8 mouse cellular contexts compared by ENCODE assay signal in the genomic region with DNA sequence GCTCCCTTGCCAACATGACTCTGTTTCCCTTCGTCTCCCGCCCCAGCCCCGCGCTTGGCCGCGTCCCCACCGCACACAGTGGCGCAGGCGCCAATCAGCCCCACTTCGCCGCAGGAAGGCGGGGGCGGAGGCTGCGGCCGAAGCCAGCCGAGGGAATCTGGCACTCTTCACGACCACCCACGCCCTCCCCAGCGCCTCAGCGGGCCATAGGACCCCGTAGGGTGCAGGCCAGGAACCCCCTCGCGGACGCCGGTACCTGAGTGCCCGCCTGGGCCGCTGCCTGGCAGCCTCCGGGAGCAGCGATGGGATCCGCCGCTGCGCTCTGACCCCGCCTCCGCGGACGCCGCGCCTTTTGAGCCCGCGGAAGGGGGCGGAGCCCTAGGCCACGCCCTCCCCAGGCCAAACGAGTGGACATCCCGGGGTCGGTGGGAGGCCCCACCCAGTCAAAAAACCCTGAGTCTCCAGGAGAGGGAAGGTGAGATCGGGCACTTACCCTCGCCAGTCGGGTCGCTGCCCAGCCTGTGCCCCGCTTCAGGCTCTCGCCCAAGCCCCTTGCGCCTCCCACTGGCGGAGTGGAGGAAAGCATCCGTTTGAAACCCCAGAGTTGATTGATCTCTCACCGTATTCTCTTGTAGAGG. TPM values are rescaled to one million over a fixed set of nuclear protein-coding genes. Genes with fewer than 3 reads are reported as not detected.
DNase-seq lines count a peak whose midpoint lies in the region; ATAC-seq and TF ChIP-seq lines count a peak whose summit lies in the region.

A gene (minus strand): TSS at position 566 of the 638 bp plus-strand sequence.

- peak within 1 kb of the TSS; percentile 86 for H3K27ac ChIP-seq in cortical plate, adult 2 months (ENCODE audit: insufficient read depth, low read length)
- peak within 1 kb of the TSS; percentile 86 for H3K27ac ChIP-seq in hindbrain, postnatal 0 days

- H3K4me2 ChIP-seq in hindbrain, postnatal 0 days (ENCODE audit: low read depth, low read length), result peak within 1 kb of the TSS; percentile 69

- H3K4me1 ChIP-seq in cortical plate, adult 2 months (ENCODE audit: control insufficient read depth, insufficient read depth, low read length), result peaks cover 5% of the 10 kb centered on the region
- H3K4me1 ChIP-seq in hindbrain, postnatal 0 days (ENCODE audit: insufficient read depth, low read length), result peaks cover 20% of the 10 kb centered on the region
- peaks cover 61% of the 10 kb centered on the region for H3K4me1 ChIP-seq in megakaryocyte, embryonic 14.5 days

- peaks cover 8% of the 10 kb centered on the region; the same call in 1 of the 2 replicates for H3K36me3 ChIP-seq in hindbrain, postnatal 0 days (ENCODE audit: insufficient read depth, low read length)
- H3K36me3 ChIP-seq in megakaryocyte, embryonic 14.5 days (replicated peaks; ENCODE audit: low read length), result peaks cover 42% of the 10 kb centered on the region

- peak within 1 kb of the TSS; percentile 79 for H3K9ac ChIP-seq in hindbrain, postnatal 0 days (replicated peaks; ENCODE audit: low read length)

- peak; percentile 92 to 98 for DNase-seq in adrenal gland, adult (ENCODE audit: inconsistent age in 2 of 2, low spot score in 1 of 2)
- peak; percentile 94 to 95 for DNase-seq in gastrocnemius, adult 8-10 months (ENCODE audit: low spot score in 2 of 2)
- peak; percentile 89 for DNase-seq in hindbrain, postnatal 0 days (ENCODE audit: low spot score)
- peak; percentile 55 to 80 for DNase-seq in left cerebral cortex, adult 9 months (ENCODE audit: low spot score in 2 of 2)
- peak; percentile 80 to 87 for DNase-seq in right cerebral cortex, adult 2 months (ENCODE audit: low spot score in 2 of 2)
- DNase-seq in urinary bladder, postnatal 14 days (ENCODE audit: low spot score), result peak; percentile 91

- peak within 1 kb of the TSS; percentile 63 for H3K4me3 ChIP-seq in cortical plate, adult 2 months (ENCODE audit: insufficient read depth, low read length)
- peak within 1 kb of the TSS; percentile 86 for H3K4me3 ChIP-seq in hindbrain, postnatal 0 days (ENCODE audit: low read length)
- peak within 1 kb of the TSS; percentile 96 for H3K4me3 ChIP-seq in megakaryocyte, embryonic 14.5 days (replicated peaks)

- ATAC-seq in hindbrain, postnatal 0 days, result peak; percentile 85

- WGBS in hindbrain, postnatal 0 days, result under 1% methylated on average over 54 of the region's 55 CpGs

- H3K9me3 ChIP-seq in hindbrain, postnatal 0 days (ENCODE audit: low read length), result no peaks in the 10 kb centered on the region
- no peaks in the 10 kb centered on the region for H3K9me3 ChIP-seq in megakaryocyte, embryonic 14.5 days

- TF ChIP-seq POLR2A in cortical plate, adult 2 months (IDR thresholded peaks at IDR 0.05; ENCODE audit: extremely low read depth, insufficient read depth, low read length), result peak; percentile 84

- no peaks in the 10 kb centered on the region for H3K27me3 ChIP-seq in hindbrain, postnatal 0 days (ENCODE audit: insufficient read depth, low read length)
- H3K27me3 ChIP-seq in megakaryocyte, embryonic 14.5 days (replicated peaks), result peaks cover 8% of the 10 kb centered on the region

- TF ChIP-seq CTCF in cortical plate, adult 2 months (IDR thresholded peaks at IDR 0.05; ENCODE audit: extremely low read depth, insufficient read depth, low read length), result peak; percentile 71
- TF ChIP-seq CTCF in hindbrain, postnatal 0 days (IDR thresholded peaks at IDR 0.05; ENCODE audit: low read depth), result peak; percentile 92

RNA-seq across cellular contexts. Expression of the gene that starts here (rescaled TPM):
- polyA plus RNA-seq in cortical plate, adult 2 months (2012; rRNA removed), result 168 and 171 TPM in 2 replicates
- total RNA-seq in gastrocnemius, adult 8-10 months (2022), result 100 to 1,000 TPM; 476 to 539 (median 493) TPM
- 43.4 and 49.9 TPM in 2 replicates for total RNA-seq in hindbrain, postnatal 0 days (2014; rRNA removed)
- polyA plus RNA-seq in hindbrain, postnatal 0 days (2015; fragmentation: Nextera tagmentation; extraction: Ambion mirVana), result 133 TPM in 2 replicates
- polyA plus RNA-seq in megakaryocyte, embryonic 14.5 days (2012; ENCODE audit: insufficient read depth, low replicate concordance), result 681 and 731 TPM in 2 replicates

Comparison
In these comparisons a context has a peak if more than half of its experiments do, and no peak if none do; other contexts are left out.
1. Peak in every context shown above with its lines: DNase-seq, ATAC-seq, H3K4me3 ChIP-seq and H3K27ac ChIP-seq.